Mouse (Mus musculus) liver, embryonic 14.5 days (tissue): ENCODE measurements at regions not wholly inside any gene's neighbourhood (a gene's known extent, or its start where the extent isn't known, plus 50 kb on each side); places are given as distances from the start of the nearest gene placed in this dataset.

ENCODE experiments used
- CTCF ChIP-seq: IDR thresholded peaks from 2 replicates; pipeline ENCODE4 v1.5.1; 2016; ENCODE audit warnings: antibody characterized with exemption, low read depth, control low read depth
- EP300 ChIP-seq: IDR thresholded peaks from 2 replicates; pipeline ENCODE4 v1.6.1; 2016; ENCODE audit warnings: antibody characterized with exemption, low read depth

- TF ChIP-seq CTCF (no peak), EP300 (no peak)
These were observed 320.1 kb downstream of the Rps24 start for GRCm38 (mm10) chr14:24807061-24807460.
